Mouse (Mus musculus): ENCODE data around the gene Emc4.

Gene Emc4

DNA sequence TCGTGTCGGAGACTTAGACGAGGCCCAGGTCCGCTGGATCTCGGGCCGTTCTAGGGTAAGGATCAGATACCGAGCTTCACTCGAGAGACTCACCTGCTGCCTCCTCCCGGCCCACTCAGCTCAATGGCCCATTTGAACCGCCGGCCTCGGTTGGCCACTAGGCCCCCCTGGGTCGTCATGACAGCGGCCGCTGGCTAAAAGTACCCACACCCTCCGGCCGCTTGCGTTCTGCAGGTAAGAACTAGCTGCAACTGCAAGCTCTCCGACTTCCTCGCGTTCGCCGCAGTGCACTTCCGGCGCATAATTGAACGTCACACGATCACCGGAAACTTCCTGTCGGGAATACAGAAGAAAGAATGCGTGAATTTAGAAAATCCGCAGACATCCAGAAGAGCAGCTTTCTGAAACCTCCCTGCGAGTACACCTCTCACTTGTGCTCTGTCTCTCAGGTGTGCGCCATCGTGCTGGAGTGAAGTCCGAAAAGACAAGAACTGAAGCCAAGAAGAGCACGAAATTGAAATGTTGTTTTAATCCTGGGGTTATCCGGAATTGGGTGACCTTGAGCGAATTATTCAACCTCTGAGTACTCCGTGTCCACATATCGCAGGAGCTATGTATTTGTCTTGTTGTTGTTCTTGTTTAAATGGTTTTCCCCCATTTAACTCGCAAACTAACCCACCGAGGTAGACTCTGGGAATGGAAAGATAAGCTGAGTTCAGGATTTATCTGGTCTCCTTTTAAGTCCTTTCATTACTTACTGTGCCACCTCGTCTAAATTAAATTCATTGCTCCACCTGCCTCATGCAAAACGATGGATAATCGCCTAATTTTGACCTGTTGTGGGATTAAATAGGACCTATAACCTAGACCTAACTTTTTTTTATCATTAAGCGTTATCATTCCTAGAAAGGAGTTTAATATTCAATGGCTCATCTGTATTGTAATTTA lies at the start of gene Emc4:
Gene Emc4 (minus strand): TSS at position 302 of the 948 bp plus-strand sequence.
- DNase-seq, result peak; percentile 85 to 93

- DNase-seq, result no peak
These were observed 39.2 kb upstream of the Emc4 start for GRCm38 (mm10) chr2:112407030-112407429.

- no peak for DNase-seq
These were observed 28.8 kb upstream of the Emc4 start for GRCm38 (mm10) chr2:112396649-112397048.

GRCm38 (mm10) chr2:112393958-112394357 lies 26.1 kb upstream of the Emc4 start:
- DNase-seq, result no peak

DNA sequence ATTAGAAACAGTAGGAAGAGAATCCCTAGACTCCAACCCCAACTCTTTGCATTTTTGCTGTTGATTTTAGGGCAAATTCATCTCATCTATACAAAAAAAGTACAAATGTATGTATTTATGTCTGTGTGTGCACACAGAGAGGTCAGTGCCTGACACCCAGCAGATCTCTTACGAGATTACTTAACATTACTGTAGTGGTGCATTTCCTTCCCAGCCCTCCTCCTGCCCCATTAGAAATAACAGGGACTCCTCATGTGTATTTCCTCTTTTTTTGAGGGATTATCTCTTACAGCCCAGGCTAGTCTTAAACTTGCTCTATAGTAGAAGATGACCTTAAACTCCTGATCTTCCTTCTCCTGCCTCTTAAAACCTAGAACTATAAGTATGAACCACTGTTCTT lies 24.9 kb upstream of the Emc4 start:
- DNase-seq, result no peak

GRCm38 (mm10) chr2:112391346-112392000 lies 23.6 kb upstream of the Emc4 start:
- no peak for DNase-seq

GRCm38 (mm10) chr2:112390843-112391242 lies 23.0 kb upstream of the Emc4 start:
- no peak for DNase-seq

DNA sequence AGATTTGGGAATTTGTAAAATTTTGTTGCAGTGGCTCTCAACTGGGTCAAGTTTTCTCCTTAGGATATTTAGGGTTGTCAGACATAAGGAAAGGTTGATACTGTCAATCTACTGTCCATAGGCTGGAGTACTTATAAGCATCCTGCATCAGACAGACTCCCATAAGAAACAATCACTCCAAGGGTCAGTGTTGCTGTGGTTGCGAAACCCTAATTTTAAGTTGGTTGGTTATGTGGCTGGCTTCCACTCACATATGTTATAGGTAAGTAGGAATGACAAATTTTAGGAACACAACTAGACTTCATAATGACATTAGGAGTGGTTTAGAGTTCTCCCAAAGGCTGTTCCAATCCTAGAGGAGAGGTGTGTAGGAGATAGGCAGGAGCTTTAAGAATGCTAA lies 13.4 kb upstream of the Emc4 start:
- DNase-seq, result no peak

DNA sequence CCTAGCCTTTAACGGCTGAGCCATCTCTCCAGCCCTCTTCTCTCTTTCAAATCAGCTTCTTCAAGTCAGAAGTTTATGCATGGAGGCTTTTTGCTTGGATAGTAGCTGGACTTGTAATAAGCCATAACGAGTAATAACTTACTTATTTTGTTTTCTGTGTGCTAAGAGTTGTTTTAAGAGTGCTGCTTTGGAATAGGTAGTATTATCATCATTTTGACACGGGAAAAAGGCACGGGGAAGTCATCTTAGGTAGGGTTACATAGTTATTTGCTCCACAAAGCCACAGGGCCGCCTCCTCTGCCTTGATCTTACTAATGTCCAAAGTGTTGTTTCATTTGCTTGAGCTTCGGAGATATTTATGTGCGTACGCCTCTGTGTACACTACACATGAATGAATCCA lies 12.3 kb upstream of the Emc4 start:
- DNase-seq, result no peak

DNA sequence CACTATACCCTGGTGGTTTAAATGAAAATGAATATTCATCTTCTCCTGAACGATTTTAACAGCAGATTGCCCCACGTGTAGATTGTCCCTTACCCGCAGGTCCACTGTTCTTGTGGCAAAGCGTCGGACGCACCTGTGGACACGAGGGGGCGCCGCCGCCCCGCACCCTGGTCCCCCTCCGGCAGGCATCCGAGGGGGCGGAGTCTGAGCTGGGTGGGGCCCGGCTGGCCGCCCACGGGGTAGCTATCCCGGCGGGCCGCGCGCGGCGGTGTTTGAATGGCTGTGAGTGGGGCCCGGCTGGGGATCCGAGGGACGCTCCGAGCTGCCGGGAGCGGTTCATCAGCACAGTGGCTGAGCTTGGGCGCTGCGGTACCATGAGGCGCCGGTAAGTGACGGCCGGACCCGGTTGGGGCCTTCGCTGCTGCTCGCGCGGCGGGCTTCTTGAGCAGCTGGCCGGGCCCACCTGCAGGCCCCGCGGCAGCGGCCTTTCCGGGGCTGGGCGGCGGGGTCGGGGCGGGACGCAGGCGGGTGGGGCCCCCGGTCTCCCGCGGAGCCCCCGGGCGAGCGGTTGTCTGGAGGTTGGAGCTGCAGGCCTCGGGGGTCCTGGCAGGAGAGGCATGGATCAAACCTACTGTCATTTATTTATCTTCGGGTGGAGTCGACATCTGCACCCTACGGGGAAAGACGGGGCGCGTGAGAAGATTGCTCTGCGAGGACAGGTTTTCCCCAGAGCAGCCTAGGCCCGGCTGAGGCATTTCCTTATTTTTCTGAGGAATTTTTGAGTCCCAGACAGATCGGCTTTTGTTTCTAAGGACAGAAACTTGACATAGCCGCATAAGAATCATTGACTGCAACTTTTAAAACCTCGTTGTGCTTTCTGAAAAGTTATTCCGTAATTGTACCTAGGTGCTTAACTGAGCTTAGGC lies 11.4 kb upstream of the Emc4 start, which contains the start of gene Katnbl1:
Gene Katnbl1 (plus strand): TSS at position 239 of the 926 bp plus-strand sequence.
- DNase-seq, result peak; percentile 90 to 92

- DNase-seq, result peak in 1 of 2 experiments; percentile 22
These were observed 6.8 kb upstream of the Emc4 start for GRCm38 (mm10) chr2:112374610-112375009.

GRCm38 (mm10) chr2:112373141-112373540 lies 5.3 kb upstream of the Emc4 start:
- no peak for DNase-seq

DNA sequence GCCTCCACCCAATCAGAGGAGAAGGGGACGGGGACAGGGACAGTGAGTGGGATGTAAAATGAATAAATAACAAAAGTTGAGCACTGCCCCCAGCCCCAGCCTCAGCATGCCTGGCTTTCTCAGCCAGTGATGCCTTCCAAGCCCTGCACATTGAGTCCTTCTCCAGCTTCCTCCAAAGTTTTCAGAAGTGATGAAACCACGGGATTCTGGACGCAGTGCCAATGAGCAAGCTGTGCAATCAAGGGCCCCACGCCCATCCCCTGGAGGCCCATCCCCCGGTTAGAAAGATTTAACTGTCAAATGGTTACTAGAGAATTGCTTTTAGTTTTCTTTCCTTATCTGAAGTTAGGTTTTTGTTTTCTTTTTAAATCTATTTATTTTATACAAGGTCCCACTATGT lies 2.1 kb upstream of the Emc4 start:
- no peak for DNase-seq

DNA sequence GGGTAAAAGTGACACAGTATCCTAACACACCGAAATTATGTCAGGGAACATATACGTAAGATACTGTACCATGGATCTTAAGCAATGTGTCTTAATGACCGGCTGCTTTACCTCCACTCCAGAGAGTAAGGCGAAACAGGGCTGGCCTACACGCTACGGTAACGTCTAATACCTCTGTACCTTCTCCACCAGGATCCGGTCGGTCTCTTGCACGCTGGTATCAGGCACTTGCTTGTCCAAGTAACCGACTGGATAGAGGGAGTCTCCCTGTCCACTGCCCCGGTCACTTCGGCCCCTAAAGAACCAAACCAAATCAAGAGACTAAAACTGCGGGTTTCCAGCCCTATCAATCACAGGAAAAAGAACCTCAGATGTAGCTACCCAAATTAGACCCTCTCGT lies 605 bp downstream of the Emc4 start:
- DNase-seq, result no peak

DNA sequence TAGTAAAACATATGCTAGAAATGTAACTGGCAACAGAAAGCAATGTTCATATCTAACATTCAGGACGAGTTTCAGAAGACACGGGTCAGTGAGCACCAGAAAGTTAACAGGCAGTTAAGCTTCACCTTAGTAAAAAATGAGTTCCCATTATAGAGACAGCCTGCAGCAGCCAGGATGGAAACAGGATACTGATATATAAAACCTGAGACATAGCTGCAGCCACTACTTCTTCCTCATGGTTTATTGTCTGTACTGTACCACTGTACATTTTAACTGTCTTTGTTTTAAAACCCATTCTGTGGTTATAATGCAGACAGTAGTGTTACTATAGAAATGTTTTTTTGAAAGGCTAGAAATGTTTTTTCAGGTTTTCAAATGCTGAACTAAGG lies 7.1 kb downstream of the Emc4 start:
- no peak for DNase-seq

GRCm38 (mm10) chr2:112360012-112360780 lies 7.6 kb downstream of the Emc4 start:
- no peak for DNase-seq

- DNase-seq, result no peak
These were observed 8.2 kb downstream of the Emc4 start for GRCm38 (mm10) chr2:112359611-112360010.

GRCm38 (mm10) chr2:112353685-112354455 lies 14.0 kb downstream of the Emc4 start:
- no peak for DNase-seq

GRCm38 (mm10) chr2:112348246-112348645 lies 19.6 kb downstream of the Emc4 start:
- no peak for DNase-seq

DNA sequence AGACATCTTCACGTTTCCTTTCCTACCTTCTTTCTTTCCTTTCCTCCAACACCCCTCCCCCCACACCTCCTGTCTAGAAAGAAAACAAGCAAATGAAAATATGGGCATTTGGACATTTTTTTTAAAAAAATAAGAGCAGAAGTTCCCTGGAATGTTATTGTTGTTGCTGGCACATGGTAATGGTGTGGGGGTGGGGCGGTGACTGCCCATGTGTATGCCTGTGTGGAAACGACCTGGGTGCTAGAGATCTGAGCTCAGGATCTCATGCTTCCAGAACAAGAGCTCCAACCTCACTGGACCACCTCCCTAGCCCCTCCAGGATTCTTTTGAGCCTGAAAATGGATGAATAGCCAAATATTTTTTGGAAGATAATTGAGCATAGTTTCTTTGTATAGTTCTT lies 26.7 kb downstream of the Emc4 start:
- DNase-seq, result no peak

GRCm38 (mm10) chr2:112339736-112340135 lies 28.1 kb downstream of the Emc4 start:
- peak in 1 of 2 experiments; percentile 22 for DNase-seq
